ENCODE assay signal across 8 mouse cellular contexts in genomic region chr2:22621828-22622731, GRCm38 (mm10). TPM values are rescaled to one million over a fixed set of nuclear protein-coding genes. Genes with fewer than 3 reads are reported as not detected.
DNase-seq lines count a peak whose midpoint lies in the region; ATAC-seq and TF ChIP-seq lines count a peak whose summit lies in the region.

Gene Gad2, plus strand, starts transcription at chr2:22622205.

- no peak for TF ChIP-seq CTCF in heart, adult 2 months (IDR thresholded peaks at IDR 0.05)

- H3K79me2 ChIP-seq in heart, adult 2 months (replicated peaks; ENCODE audit: control insufficient read depth, insufficient read depth, low read length): no peaks in the 10 kb centered on the region

- peaks cover 13% of the 10 kb centered on the region; the same call in 1 of the 2 replicates for H3K4me1 ChIP-seq in heart, embryonic 11.5 days (ENCODE audit: control insufficient read depth, insufficient read depth, low read length)
- peaks cover 2% of the 10 kb centered on the region for H3K4me1 ChIP-seq in heart, adult 2 months (ENCODE audit: control insufficient read depth, insufficient read depth, low read length)
- H3K4me1 ChIP-seq in embryonic facial prominence, embryonic 14.5 days (ENCODE audit: control insufficient read depth, insufficient read depth, low read length): 0 out of 2 replicates have a peak, but pooled peaks cover 9% of the 10 kb centered on the region
- peaks cover 22% of the 10 kb centered on the region for H3K4me1 ChIP-seq in hindbrain, embryonic 16.5 days (ENCODE audit: control insufficient read depth, insufficient read depth, low read depth, low read length)
- peaks cover 10% of the 10 kb centered on the region; the same call in 1 of the 2 replicates for H3K4me1 ChIP-seq in neural tube, embryonic 11.5 days (ENCODE audit: control insufficient read depth, insufficient read depth, low read length)

- intact Hi-C loops in heart, adult 2 months (cut with DNase I): no loop called here
- intact Hi-C loops in left cerebral cortex, postnatal 36 days (cut with DNase I): loop anchor here (10.0 kb wide), 1 partner anchor 587 kb away; no protein-coding TSS in a partner anchor

- DNase-seq in heart, adult 2 months: no peak
- DNase-seq in T-cell, adult 2 months (ENCODE audit: low spot score): peak; percentile 24
- DNase-seq in embryonic facial prominence, embryonic 14.5 days (ENCODE audit: low spot score): peak; percentile 50
- DNase-seq in left cerebral cortex, postnatal 36 days (ENCODE audit: low spot score in 2 of 2): peak; percentile 27 to 31
- DNase-seq in neural tube, embryonic 11.5 days (ENCODE audit: low spot score): peak; percentile 60
- no peak for DNase-seq in spleen, adult 18-20 months

- H3K4me2 ChIP-seq in heart, embryonic 11.5 days: peak within 1 kb of the TSS; percentile 67
- peak within 1 kb of the TSS; percentile 64 for H3K4me2 ChIP-seq in embryonic facial prominence, embryonic 14.5 days (ENCODE audit: low read depth, low read length)
- H3K4me2 ChIP-seq in hindbrain, embryonic 16.5 days (ENCODE audit: low read length): peak within 1 kb of the TSS; percentile 84
- H3K4me2 ChIP-seq in neural tube, embryonic 11.5 days (ENCODE audit: low read depth): peak within 1 kb of the TSS; percentile 66

- peak within 1 kb of the TSS; percentile 31 for H3K4me3 ChIP-seq in heart, embryonic 11.5 days (ENCODE audit: low read depth, low read length)
- H3K4me3 ChIP-seq in heart, adult 2 months: no peak within 1 kb of the TSS; the same call in 1 of the 2 replicates
- peak within 1 kb of the TSS; percentile 40 for H3K4me3 ChIP-seq in embryonic facial prominence, embryonic 14.5 days (ENCODE audit: low read depth, low read length)
- H3K4me3 ChIP-seq in hindbrain, embryonic 16.5 days (ENCODE audit: low read length): peak within 1 kb of the TSS; percentile 56
- peak within 1 kb of the TSS; percentile 38 for H3K4me3 ChIP-seq in neural tube, embryonic 11.5 days (ENCODE audit: low read depth, low read length)

- no peak for TF ChIP-seq POLR2A in heart, adult 2 months (IDR thresholded peaks at IDR 0.05; ENCODE audit: insufficient read depth, low read depth, low read length)

- no peak within 1 kb of the TSS for H3K27ac ChIP-seq in heart, embryonic 11.5 days (ENCODE audit: low read depth, low read length)
- H3K27ac ChIP-seq in heart, adult 2 months: no peak within 1 kb of the TSS
- H3K27ac ChIP-seq in embryonic facial prominence, embryonic 14.5 days (replicated peaks; ENCODE audit: low read depth, low read length): no peak within 1 kb of the TSS
- peak within 1 kb of the TSS; percentile 94 for H3K27ac ChIP-seq in hindbrain, embryonic 16.5 days (ENCODE audit: low read depth, low read length)
- H3K27ac ChIP-seq in neural tube, embryonic 11.5 days (ENCODE audit: low read depth, low read length): peak within 1 kb of the TSS; percentile 24; the same call in 1 of the 2 replicates

- peak; percentile 71 for ATAC-seq in heart, embryonic 11.5 days (replicated peaks; ENCODE audit: insufficient number of reproducible peaks, low FRiP score, low TSS enrichment)
- peak; percentile 60 for ATAC-seq in embryonic facial prominence, embryonic 14.5 days (ENCODE audit: low read depth)
- peak; percentile 83 for ATAC-seq in hindbrain, embryonic 16.5 days
- peak; percentile 58 for ATAC-seq in neural tube, embryonic 11.5 days (ENCODE audit: insufficient read depth, low FRiP score, low TSS enrichment)

- H3K9ac ChIP-seq in heart, embryonic 11.5 days (ENCODE audit: low read depth, low read length): no peak within 1 kb of the TSS
- no peak within 1 kb of the TSS for H3K9ac ChIP-seq in heart, adult 2 months (ENCODE audit: low read depth, low read length)
- H3K9ac ChIP-seq in embryonic facial prominence, embryonic 14.5 days (ENCODE audit: low read depth, low read length): peak within 1 kb of the TSS; percentile 19
- peak within 1 kb of the TSS; percentile 72 for H3K9ac ChIP-seq in hindbrain, embryonic 16.5 days (ENCODE audit: low read depth, low read length)
- H3K9ac ChIP-seq in neural tube, embryonic 11.5 days (ENCODE audit: low read length): peak within 1 kb of the TSS; percentile 54

- H3K36me3 ChIP-seq in heart, embryonic 11.5 days (ENCODE audit: control insufficient read depth, insufficient read depth, low read length): no peaks in the 10 kb centered on the region
- H3K36me3 ChIP-seq in heart, adult 2 months (ENCODE audit: control insufficient read depth, insufficient read depth, low read length): no peaks in the 10 kb centered on the region
- H3K36me3 ChIP-seq in embryonic facial prominence, embryonic 14.5 days (ENCODE audit: control insufficient read depth, insufficient read depth, low read length): no peaks in the 10 kb centered on the region
- H3K36me3 ChIP-seq in hindbrain, embryonic 16.5 days (ENCODE audit: control insufficient read depth, insufficient read depth, low read length): no peaks in the 10 kb centered on the region
- no peaks in the 10 kb centered on the region for H3K36me3 ChIP-seq in neural tube, embryonic 11.5 days (ENCODE audit: control insufficient read depth, insufficient read depth, low read length)

- peaks cover 87% of the 10 kb centered on the region for H3K27me3 ChIP-seq in heart, embryonic 11.5 days (ENCODE audit: control insufficient read depth, insufficient read depth, low read length)
- peaks cover 27% of the 10 kb centered on the region for H3K27me3 ChIP-seq in heart, adult 2 months (ENCODE audit: control insufficient read depth, insufficient read depth, low read length)
- peaks cover 94% of the 10 kb centered on the region for H3K27me3 ChIP-seq in embryonic facial prominence, embryonic 14.5 days (replicated peaks; ENCODE audit: control insufficient read depth, insufficient read depth, low read length)
- peaks cover 3% of the 10 kb centered on the region for H3K27me3 ChIP-seq in hindbrain, embryonic 16.5 days (replicated peaks; ENCODE audit: control insufficient read depth, insufficient read depth, low read length)
- H3K27me3 ChIP-seq in neural tube, embryonic 11.5 days (ENCODE audit: control insufficient read depth, insufficient read depth, low read length): peaks cover 88% of the 10 kb centered on the region

- no peaks in the 10 kb centered on the region for H3K9me3 ChIP-seq in heart, embryonic 11.5 days (replicated peaks; ENCODE audit: control insufficient read depth, low read length)
- no peaks in the 10 kb centered on the region for H3K9me3 ChIP-seq in embryonic facial prominence, embryonic 14.5 days (ENCODE audit: control insufficient read depth, low read length)
- no peaks in the 10 kb centered on the region for H3K9me3 ChIP-seq in hindbrain, embryonic 16.5 days (ENCODE audit: control insufficient read depth, low read length)
- no peaks in the 10 kb centered on the region for H3K9me3 ChIP-seq in neural tube, embryonic 11.5 days (ENCODE audit: control insufficient read depth, low read length)

- WGBS in heart, embryonic 11.5 days (ENCODE audit: insufficient replicate concordance): under 1% methylated on average over 55 of the region's 55 CpGs
- 1% methylated on average over 55 of the region's 55 CpGs for WGBS in heart, adult 2 months
- WGBS in embryonic facial prominence, embryonic 14.5 days: under 1% methylated on average over 42 of the region's 55 CpGs
- WGBS in hindbrain, embryonic 16.5 days: under 1% methylated on average over 55 of the region's 55 CpGs
- WGBS in neural tube, embryonic 11.5 days: under 1% methylated on average over 55 of the region's 55 CpGs

- no peak for TF ChIP-seq EP300 in heart, adult 2 months (IDR thresholded peaks at IDR 0.05; ENCODE audit: insufficient read depth, low read depth, low read length)

RNA-seq across cellular contexts. Expression of gene Gad2, which starts in this region (rescaled TPM):
- 0.03 and 0.07 TPM in 2 replicates for polyA plus RNA-seq in heart, embryonic 11.5 days (2014; fragmentation: Nextera tagmentation; extraction: Ambion mirVana)
- not detected for total RNA-seq in heart, adult 2 months (2021)
- not detected in 2 replicates for polyA plus RNA-seq in heart, adult 2 months (2012; rRNA removed)
- polyA plus RNA-seq in embryonic facial prominence, embryonic 14.5 days (2014; fragmentation: Nextera tagmentation; extraction: Ambion mirVana): 0.22 and 0.68 TPM in 2 replicates
- polyA plus RNA-seq in hindbrain, embryonic 16.5 days (2015; fragmentation: Nextera tagmentation; extraction: Ambion mirVana): 41.1 and 42.3 TPM in 2 replicates
- 100 to 1,000 TPM in 1 of 2 experiments, 10 to 100 TPM in 1; 88.2 to 126 TPM for total RNA-seq in left cerebral cortex, postnatal 36 days (2021)
- 9.5 and 11.0 TPM in 2 replicates for polyA plus RNA-seq in neural tube, embryonic 11.5 days (2014; fragmentation: Nextera tagmentation; extraction: Ambion mirVana)

Comparison
In these comparisons a context has a peak if more than half of its experiments do, and no peak if none do; other contexts are left out.
1. RNA of gene Gad2 (total RNA-seq): 88.2 to 126 TPM in left cerebral cortex, postnatal 36 days; not detected in heart, adult 2 months; every median in the first group is over 10 times any median in the second.
2. Peak in ATAC-seq, H3K4me3 ChIP-seq and H3K4me2 ChIP-seq in heart, embryonic 11.5 days; RNA of the gene not detected or under 1 TPM.
3. Peak in DNase-seq, ATAC-seq, H3K4me3 ChIP-seq, H3K9ac ChIP-seq and H3K4me2 ChIP-seq in embryonic facial prominence, embryonic 14.5 days; RNA of the gene not detected or under 1 TPM.
4. H3K27ac ChIP-seq: peak in hindbrain, embryonic 16.5 days (single experiment) and neural tube, embryonic 11.5 days (single experiment); none in heart, embryonic 11.5 days (single experiment), heart, adult 2 months (single experiment) and embryonic facial prominence, embryonic 14.5 days (single experiment).
5. H3K9ac ChIP-seq: peak in hindbrain, embryonic 16.5 days (single experiment) and neural tube, embryonic 11.5 days (single experiment); none in heart, embryonic 11.5 days (single experiment) and heart, adult 2 months (single experiment).
6. DNase-seq: peak in T-cell, adult 2 months (single experiment), left cerebral cortex, postnatal 36 days (2 of 2) and neural tube, embryonic 11.5 days (single experiment); none in heart, adult 2 months (0 of 2) and spleen, adult 18-20 months (0 of 2).
7. Peak in every context shown above with its lines, with median percentiles within 50 percentile points of each other: ATAC-seq and H3K4me2 ChIP-seq.